Mouse (Mus musculus): ENCODE results near the gene Fam207a.

Gene Fam207a

GRCm38 (mm10) chr10:77531026-77532019, 15.7 kb upstream of the Fam207a start:
- no peak for DNase-seq (ENCODE audit: low read depth, low spot score)

DNA sequence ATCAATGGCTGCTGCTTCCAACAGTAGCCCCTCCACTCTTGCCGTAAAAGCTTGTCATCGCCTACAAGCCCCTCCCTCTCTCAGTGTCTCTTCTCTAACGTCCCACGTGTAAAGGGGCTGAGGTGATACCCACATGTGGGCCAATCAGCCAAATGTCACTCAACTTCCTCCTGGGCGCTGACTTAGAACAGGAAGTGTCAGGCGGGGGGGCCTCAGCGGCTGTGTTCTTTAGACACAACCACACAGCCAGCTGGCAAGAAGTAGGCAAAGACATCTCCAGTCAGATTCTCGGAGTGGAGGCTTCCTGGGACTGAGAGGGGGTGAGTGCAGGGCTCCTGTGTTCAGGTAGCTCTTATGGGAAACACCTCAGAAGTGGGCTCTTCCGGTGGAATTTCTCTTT, 14.6 kb upstream of the Fam207a start, which contains the start of gene Itgb2:
Gene Itgb2 (plus strand): TSS at position 113 of the 400 bp plus-strand sequence.
- no peak for DNase-seq (ENCODE audit: low read depth, low spot score)

DNA sequence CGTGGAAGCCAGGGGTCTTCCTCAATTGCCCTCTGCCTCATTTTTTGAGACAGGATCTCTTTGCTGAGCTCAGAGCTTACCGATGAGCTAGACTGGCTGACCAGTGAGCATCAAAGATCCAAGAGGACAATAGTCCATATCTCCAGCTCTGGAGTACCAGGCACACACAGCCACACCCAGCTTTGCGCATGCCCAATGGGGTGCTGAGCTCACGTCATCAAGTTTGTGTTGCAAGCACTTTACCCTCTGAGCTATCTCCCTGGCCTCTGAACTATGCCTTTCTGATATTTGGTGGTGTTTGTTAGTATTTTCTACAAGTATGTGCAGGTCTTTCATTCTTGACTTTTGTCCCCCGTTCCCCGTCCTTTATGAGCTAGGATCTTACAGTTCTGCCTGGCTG, 13.0 kb upstream of the Fam207a start:
- DNase-seq (ENCODE audit: low read depth, low spot score) = no peak

- DNase-seq (ENCODE audit: low read depth, low spot score) = no peak
These were observed 10.9 kb upstream of the Fam207a start for GRCm38 (mm10) chr10:77526488-77526887.

DNA sequence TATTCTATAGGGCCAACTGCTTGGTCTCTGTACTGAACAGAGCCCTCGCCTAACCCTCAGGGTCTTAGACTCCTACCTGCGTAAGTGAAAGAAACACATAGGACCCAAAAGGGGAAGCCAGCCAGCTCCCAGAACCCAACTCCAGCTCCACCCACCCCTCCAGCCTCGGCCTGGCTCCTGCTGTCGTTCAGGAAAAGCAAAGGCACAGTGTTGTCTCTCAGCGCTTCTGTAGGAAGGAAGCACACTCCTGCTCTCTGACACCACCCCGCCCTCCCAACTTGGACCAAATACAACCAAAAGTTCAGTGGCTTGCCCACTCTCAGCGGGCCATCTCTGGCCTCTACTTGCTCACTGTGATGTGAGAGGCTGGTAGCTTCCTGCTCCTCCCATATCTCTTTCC, 7.7 kb upstream of the Fam207a start:
- no peak for DNase-seq (ENCODE audit: low read depth, low spot score)

- no peak for DNase-seq (ENCODE audit: low read depth, low spot score)
These were observed 7.2 kb upstream of the Fam207a start for GRCm38 (mm10) chr10:77522746-77523145.

DNA sequence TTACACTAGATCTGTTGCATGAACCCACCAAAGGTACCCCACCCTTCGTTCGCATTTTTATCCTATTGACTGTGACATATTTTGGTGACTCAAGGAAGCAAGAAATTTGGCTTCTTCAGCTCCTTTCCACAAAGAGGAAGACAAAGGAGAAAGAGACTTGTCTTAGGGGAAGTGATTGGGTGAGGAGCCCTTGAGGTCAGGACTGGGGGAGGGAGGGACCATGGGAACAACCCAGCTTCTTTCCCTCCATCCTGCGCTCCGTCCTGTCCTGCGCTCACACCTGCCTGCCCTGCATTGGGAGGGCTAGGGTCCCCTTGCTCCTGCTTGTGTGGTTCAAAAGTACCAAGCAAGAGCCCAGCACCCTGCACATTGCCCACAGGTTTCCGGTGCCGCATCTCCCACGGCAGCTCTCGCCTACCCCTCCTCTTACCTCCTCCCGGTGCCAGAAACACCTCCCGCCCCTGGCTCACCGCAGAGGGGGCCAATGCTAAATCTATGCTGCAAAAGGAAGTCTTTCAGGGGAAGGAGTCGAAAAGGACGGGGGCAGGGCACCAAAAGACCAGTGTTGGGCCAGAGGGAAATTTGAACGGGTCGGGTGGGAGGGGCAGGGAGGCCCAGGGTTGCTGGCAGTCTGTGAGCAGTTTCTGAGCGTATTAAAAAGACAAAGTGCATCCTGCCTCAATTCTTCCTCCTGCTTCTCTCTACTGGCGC, 6.6 kb upstream of the Fam207a start:
- no peak for DNase-seq (ENCODE audit: low read depth, low spot score)

DNA sequence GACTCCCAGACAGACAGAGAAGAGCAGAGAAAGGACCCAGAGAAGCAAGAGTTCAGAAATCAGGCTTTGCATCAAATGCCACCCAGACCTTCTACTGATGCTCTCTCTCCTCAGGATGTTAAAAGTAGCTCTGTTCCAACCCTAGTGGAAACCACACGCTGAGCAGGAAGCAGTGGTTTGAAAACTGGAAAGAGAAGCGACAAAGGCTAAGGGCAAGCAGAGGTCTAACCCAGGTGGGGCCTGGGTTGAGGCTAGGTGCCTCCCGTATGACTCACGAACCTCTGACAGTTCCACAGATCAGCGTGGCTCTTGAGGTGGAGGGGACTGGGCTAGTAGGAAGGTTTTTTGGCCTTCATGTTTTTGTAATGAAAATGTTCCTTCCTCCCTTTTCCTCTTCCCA, 4.9 kb upstream of the Fam207a start:
- no peak for DNase-seq (ENCODE audit: low read depth, low spot score)

DNA sequence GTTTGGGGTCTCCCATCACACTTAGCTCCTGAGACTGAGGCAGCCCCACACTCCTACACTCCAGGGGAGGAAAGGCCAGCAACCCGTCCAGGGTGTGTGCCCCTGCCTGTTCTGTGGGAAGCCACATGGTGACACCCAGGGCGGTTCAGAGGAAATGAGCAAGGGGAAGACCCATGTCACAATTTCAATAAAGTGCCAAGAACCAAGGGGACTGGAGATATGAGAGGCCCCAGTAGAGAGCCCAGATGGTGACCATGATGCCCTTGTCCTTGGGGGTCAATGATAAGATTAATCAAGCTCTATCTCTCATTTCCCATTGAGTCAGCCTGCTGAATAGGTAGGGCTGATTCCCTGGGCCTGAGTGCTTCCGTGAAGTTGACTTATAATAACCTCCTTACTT, 3.6 kb upstream of the Fam207a start:
- no peak for DNase-seq (ENCODE audit: low read depth, low spot score)

DNA sequence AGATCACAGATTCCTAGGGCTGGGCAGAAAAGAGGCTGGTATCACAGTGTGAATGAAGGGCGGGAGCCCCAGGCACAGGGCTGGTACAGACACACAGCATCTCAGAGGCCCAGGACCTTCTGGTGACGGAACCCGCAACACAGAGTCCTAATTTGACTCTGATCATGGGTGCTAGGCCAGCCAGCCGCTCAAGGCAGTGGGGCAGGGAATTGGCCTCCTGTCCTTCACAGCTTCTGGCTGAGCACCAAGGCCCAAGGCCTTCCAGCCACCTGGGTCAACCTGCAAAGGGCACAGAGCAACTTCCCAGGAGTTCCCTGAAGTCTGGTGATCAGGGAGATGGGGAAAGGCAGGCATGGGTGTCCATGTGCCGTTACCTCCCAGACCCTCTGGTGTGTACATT, 2.2 kb upstream of the Fam207a start:
- no peak for DNase-seq (ENCODE audit: low read depth, low spot score)

GRCm38 (mm10) chr10:77517066-77517620, 1.6 kb upstream of the Fam207a start:
- peak; percentile 73 for DNase-seq (ENCODE audit: low read depth, low spot score)

- DNase-seq (ENCODE audit: low read depth, low spot score) = no peak
These were observed 880 bp upstream of the Fam207a start for GRCm38 (mm10) chr10:77516379-77516951.

DNA sequence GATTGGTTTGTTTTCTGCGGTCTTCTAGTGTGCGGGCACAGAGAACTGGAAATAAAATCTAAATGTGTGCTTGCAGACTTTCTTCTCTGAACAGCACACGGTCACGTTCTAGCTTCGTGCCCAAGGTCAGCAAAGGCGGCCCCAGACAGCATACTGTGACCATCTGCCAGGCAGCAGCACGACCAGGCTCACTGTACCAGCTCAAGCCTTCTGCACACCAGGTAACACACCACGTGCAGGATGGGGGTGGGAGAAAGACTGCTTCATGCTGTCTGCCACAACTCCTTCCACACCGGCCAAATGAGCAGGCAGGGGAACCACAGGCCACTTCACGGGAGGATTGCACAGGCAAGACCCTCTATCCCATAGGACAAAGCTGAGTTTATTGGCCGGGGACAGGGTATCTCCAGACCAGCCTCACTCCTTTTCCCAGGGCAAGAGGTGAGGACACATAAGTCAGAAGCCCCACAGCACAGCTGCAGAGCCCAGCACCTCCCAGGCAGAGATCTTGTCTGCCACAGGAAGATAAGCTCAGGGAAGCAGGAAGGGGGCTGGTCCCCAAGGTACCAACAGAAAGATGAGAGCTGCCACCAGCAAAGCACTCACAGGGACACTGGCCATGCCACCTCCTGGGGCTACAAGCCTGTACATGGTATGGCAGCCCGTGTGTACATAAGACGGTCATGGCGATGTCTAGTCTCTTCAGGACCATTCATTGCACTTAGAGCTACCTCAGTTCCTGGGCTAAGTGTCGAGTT, 5.2 kb downstream of the Fam207a start:
- DNase-seq (ENCODE audit: low read depth, low spot score) = no peak

GRCm38 (mm10) chr10:77509403-77510187, 6.0 kb downstream of the Fam207a start:
- DNase-seq (ENCODE audit: low read depth, low spot score) = peak; percentile 86

DNA sequence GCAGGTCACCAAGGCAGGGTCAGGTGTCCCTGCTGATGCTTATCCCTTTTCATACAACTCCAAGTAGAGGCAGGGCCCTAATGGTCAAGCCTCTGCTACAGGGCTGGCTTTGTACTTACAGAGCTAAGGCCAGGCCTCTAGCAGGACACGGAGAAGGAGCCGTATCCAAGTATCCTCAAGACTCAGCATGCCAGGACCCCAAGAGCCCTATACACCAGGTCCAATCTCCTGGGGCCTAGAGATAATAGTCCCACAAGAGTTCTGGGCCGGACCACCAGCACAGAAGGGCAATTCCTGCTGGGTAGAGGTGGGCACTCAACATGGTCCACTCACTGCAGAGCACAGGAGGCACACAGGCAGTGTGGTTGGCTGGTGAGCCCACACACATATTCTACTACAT, 6.8 kb downstream of the Fam207a start:
- no peak for DNase-seq (ENCODE audit: low read depth, low spot score)

DNA sequence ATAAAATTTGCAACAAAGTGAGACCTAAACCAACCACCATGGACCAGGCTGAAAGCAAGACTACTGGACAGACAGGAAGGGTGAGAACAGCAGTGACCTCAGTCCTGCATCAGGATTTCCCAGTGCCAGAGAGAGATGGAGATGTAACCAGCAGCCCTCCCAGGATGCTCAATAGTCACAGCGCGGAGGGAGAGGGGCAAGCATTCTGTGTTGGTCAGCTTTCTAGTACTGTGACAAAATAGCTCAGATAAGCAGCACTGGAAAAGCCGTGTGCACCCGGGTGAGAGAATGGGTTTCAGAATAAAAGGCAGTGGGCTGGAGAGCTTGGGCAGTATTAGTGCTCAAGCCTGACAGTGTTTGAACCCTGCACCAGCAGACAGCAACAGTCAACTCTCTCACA, 7.8 kb downstream of the Fam207a start:
- DNase-seq (ENCODE audit: low read depth, low spot score) = no peak

- DNase-seq (ENCODE audit: low read depth, low spot score) = no peak
These were observed 8.5 kb downstream of the Fam207a start for GRCm38 (mm10) chr10:77506961-77507577.

DNA sequence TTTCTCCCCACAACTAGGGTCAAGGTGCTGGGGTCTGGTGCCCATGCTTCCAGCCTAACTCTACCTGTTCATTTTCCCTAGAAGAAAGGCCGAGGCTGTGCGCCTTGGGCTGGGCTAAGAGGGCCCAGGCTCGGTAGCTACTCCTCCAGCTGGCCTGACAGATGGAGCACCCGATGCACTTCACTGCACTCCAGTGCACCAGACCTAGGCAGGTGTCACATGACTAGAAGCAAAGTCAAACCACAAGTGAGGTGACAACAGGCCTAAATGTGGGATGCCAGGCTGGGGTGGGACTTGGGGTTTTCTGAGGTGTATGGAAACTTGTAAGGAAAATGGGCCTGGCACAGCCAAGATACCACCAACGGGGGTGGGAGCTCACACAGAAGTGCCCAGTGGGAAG, 9.1 kb downstream of the Fam207a start:
- no peak for DNase-seq (ENCODE audit: low read depth, low spot score)

DNA sequence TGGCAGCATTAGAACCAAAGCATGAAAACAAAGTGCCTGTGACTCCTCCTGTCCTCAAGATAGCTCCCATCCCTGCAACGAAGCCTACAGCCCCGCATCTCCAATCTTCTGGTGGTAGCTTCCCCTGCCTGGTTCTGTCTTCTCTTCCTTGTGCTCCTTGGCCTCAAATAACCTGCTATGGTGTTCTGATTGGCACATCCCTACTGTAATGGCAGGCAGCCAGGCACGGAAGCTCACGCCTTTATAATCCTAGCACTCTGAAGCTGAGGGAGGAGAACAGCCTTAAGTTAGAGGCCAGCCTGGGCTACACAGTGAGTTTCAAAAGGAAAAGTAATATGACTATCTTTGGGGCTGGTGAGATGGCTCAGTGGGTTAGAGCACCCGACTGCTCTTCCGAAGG, 11.4 kb downstream of the Fam207a start:
- no peak for DNase-seq (ENCODE audit: low read depth, low spot score)

Data from R1 (cell line).